ENCODE assay signal across 16 mouse cellular contexts in the genomic region with DNA sequence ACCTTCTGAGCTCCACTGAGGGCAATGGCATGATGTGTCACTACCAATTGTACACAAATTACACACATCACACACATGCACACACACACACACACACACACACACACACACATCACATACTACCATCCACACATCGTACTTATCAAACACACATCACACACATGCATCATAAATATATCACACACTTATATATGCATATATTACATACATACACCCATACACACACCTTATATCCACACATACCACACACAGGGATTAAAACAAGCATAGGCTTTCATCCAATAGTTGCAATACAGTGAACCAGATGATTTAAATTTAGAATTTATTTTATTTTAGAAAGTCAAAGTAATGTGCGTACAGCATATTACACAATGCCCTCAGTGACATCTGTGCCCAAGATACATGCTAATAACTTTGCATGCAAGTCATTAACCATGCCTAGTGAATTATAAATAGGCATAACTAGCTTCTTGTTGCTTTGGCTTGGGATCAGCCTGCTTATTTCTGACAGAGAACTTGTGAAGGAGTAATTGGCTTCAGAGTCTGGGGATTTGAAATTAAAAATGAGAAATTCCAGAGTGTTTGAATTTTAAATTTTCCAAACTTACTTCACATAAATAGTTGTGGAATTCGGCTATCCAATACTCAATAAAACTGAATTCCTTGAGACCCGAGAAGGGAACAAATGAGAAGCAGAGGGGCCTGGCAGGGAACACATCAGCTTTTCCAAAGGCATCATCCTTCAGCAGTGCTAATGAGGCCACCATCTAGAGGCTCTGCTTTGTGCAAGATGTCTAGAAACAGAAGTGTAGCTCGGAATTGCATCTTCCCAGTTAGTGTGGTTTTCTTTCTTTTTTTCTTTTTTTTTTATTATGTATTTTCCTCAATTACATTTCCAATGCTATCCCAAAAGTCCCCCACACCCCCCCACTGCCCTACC.
A peak's percentile ranks its signal among the peaks of the same experiment; 100 is the strongest.
DNase-seq lines count a peak whose midpoint lies in the region; ATAC-seq lines count a peak whose summit lies in the region.
"Had no signal": no experiment of that assay in that cellular context is flagged by ENCODE, and none has a peak within 500 bp of the region (broad histone marks: within the 10 kb centered on the region; RNA-seq: fewer than 3 reads in every experiment).

No protein-coding gene starts in this region.

- H3K4me2 ChIP-seq in embryonic facial prominence, embryonic 14.5 days (ENCODE audit: low read depth, low read length) = no peak overlapping the region
- H3K4me2 ChIP-seq: heart, embryonic 15.5 days had no signal

- H3K27ac ChIP-seq in embryonic facial prominence, embryonic 14.5 days (replicated peaks; ENCODE audit: low read depth, low read length) = no peak overlapping the region
- no peak overlapping the region for H3K27ac ChIP-seq in embryonic facial prominence, embryonic 10.5 days (replicated peaks)
- H3K27ac ChIP-seq: heart, adult 2 months; heart, embryonic 15.5 days; hindbrain, embryonic 10.5 days had no signal

- ATAC-seq in embryonic facial prominence, embryonic 14.5 days (ENCODE audit: low read depth) = no peak
- ATAC-seq: inflammation-experienced regulatory T-cells, adult 6 months; liver, postnatal 0 days had no signal

- no peaks in the 10 kb centered on the region for H3K27me3 ChIP-seq in embryonic facial prominence, embryonic 14.5 days (replicated peaks; ENCODE audit: control insufficient read depth, insufficient read depth, low read length)
- no peaks in the 10 kb centered on the region for H3K27me3 ChIP-seq in embryonic facial prominence, embryonic 10.5 days (replicated peaks; ENCODE audit: low read depth, poor library complexity, severe bottlenecking)
- H3K27me3 ChIP-seq: heart, embryonic 15.5 days had no signal

- no peaks in the 10 kb centered on the region for H3K4me1 ChIP-seq in embryonic facial prominence, embryonic 14.5 days (ENCODE audit: control insufficient read depth, insufficient read depth, low read length)
- H3K4me1 ChIP-seq in embryonic facial prominence, embryonic 10.5 days = no peaks in the 10 kb centered on the region
- H3K4me1 ChIP-seq: heart, embryonic 15.5 days; hindbrain, embryonic 10.5 days had no signal

- 71% methylated on average over 5 of the region's 5 CpGs for WGBS in embryonic facial prominence, embryonic 14.5 days
- 87% methylated on average over 5 of the region's 5 CpGs for WGBS in embryonic facial prominence, embryonic 10.5 days

- H3K36me3 ChIP-seq in embryonic facial prominence, embryonic 14.5 days (ENCODE audit: control insufficient read depth, insufficient read depth, low read length) = no peaks in the 10 kb centered on the region
- H3K36me3 ChIP-seq in embryonic facial prominence, embryonic 10.5 days (replicated peaks) = no peaks in the 10 kb centered on the region
- H3K36me3 ChIP-seq: heart, embryonic 15.5 days; hindbrain, embryonic 10.5 days had no signal

- no peak overlapping the region for H3K9ac ChIP-seq in embryonic facial prominence, embryonic 14.5 days (ENCODE audit: low read depth, low read length)
- H3K9ac ChIP-seq: heart, embryonic 15.5 days; liver, postnatal 0 days had no signal

- H3K4me3 ChIP-seq in embryonic facial prominence, embryonic 14.5 days (ENCODE audit: low read depth, low read length) = no peak overlapping the region
- H3K4me3 ChIP-seq in embryonic facial prominence, embryonic 10.5 days = no peak overlapping the region
- H3K4me3 ChIP-seq: heart, adult 2 months; heart, embryonic 15.5 days; hindbrain, embryonic 10.5 days had no signal

- no peaks in the 10 kb centered on the region for H3K9me3 ChIP-seq in embryonic facial prominence, embryonic 14.5 days (ENCODE audit: control insufficient read depth, low read length)
- no peaks in the 10 kb centered on the region for H3K9me3 ChIP-seq in embryonic facial prominence, embryonic 10.5 days
- H3K9me3 ChIP-seq: heart, embryonic 15.5 days; hindbrain, embryonic 10.5 days had no signal

- DNase-seq in embryonic facial prominence, embryonic 14.5 days (ENCODE audit: low spot score) = peak; percentile 25
- DNase-seq in embryonic facial prominence, embryonic 10.5 days (ENCODE audit: low spot score) = no peak
- peak; percentile 10 to 68 for DNase-seq in layer of hippocampus, adult 18-20 months (ENCODE audit: low spot score in 2 of 2)
- no peak for DNase-seq in layer of hippocampus, postnatal 25 days (ENCODE audit: extremely low spot score in 1 of 2, low spot score in 1 of 2)
- DNase-seq in brain, embryonic 18.5 days (ENCODE audit: low read depth, low spot score) = peak; percentile 36
- peak; percentile 72 for DNase-seq in layer of hippocampus, adult 9-11 months
- DNase-seq in thymus, adult 18-20 months = no peak
- no peak for DNase-seq in yolk sac, embryonic 10.5 days (ENCODE audit: low spot score)
- DNase-seq: cerebellum, adult 18-20 months; gastrocnemius, postnatal 14 days; heart, adult 2 months; liver; liver, postnatal 0 days had no signal

Comparison
In these comparisons a context has a peak if more than half of its experiments do, and no peak if none do; other contexts are left out.
1. DNase-seq: peak in embryonic facial prominence, embryonic 14.5 days (single experiment), layer of hippocampus, adult 18-20 months (2 of 2), brain, embryonic 18.5 days (single experiment) and layer of hippocampus, adult 9-11 months (single experiment); none in embryonic facial prominence, embryonic 10.5 days (single experiment), layer of hippocampus, postnatal 25 days (0 of 2), thymus, adult 18-20 months (0 of 2) and yolk sac, embryonic 10.5 days (single experiment).